Mouse (Mus musculus): Measurements from ENCODE around the gene Map1s. TPM values are rescaled to one million over a fixed set of nuclear protein-coding genes. Genes with fewer than 3 reads are reported as not detected.
A peak's percentile ranks its signal among the peaks of the same experiment; 100 is the strongest.

Map1s gene
- total RNA-seq (2021): 10 to 100 TPM; 34.3 to 39.5 TPM
- long read RNA-seq, experiment 1, transcript Map1s-201 (7 exons, 3,314 nt): major isoform, 20 of 35 reads
- long read RNA-seq, experiment 1, partial matches to known transcripts: 7 of 35 reads
- long read RNA-seq, experiment 1, other reads (novel, unspliced or antisense): 8 of 35 reads
- long read RNA-seq, experiment 2, transcript Map1s-201 (7 exons, 3,314 nt): major isoform, 5 of 22 reads
- long read RNA-seq, experiment 2, partial matches to known transcripts: 15 of 22 reads
- long read RNA-seq, experiment 2, other reads (novel, unspliced or antisense): 2 of 22 reads

- DNase-seq (ENCODE audit: low spot score in 2 of 2): peak; percentile 77 to 82
Observed at GRCm38 (mm10) chr8:70905831-70906736, at the start of gene Map1s. Gene Map1s, plus strand, starts transcription at chr8:70905932.

DNA sequence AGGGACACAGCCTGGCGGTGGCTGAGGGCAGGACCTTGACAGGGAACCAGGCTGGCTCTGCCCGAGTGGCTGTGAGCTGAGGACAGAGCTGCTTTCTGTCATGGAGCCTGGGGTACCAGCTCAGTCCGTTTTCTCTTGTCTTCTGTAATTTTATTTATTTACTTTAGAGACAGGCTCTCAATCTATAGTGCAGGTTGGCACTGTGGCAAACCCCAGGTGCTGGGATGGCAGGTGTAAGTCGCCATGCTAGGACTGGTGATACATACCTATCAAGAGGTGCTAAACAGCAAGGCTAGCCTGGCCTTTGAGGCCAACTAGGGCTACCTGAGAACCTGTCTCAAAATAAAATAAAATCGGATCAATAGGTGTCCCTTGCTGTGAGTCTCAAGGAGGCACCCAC lies 49.7 kb upstream of the Map1s start:
- DNase-seq (ENCODE audit: low spot score in 2 of 2): no peak

DNA sequence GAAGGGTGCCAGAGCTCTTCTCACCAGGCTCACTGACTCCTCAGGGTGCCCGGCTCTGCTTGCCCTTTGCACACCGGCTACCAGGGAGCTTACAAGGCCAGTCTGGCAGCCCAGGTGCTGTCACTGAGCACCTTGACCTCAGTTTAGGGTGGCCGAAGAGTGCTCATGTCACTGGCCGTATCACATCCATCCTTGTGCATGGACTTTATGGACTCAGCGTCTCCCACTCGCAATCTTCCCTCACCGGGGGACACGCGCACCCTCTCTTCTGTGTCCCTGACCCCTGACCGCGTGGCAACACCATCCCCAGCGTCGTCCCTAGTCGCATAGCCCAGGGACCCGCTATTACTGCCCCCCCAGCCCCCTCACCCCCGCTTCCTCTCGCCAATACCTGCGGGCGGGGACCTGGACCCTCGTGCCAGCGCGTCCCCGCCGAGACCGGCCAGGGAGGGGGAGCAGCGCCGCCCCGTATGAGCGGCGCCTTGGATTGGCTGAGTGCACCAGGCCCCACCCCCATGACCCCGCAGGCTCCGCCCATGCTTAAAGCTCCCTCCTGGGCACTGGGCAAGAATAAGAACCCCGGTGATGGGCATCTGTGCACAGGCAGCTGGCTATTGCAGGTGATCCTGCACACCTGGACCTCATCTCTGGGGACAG lies 49.1 kb upstream of the Map1s start:
- DNase-seq (ENCODE audit: low spot score in 2 of 2): peak; percentile 69 to 76

DNA sequence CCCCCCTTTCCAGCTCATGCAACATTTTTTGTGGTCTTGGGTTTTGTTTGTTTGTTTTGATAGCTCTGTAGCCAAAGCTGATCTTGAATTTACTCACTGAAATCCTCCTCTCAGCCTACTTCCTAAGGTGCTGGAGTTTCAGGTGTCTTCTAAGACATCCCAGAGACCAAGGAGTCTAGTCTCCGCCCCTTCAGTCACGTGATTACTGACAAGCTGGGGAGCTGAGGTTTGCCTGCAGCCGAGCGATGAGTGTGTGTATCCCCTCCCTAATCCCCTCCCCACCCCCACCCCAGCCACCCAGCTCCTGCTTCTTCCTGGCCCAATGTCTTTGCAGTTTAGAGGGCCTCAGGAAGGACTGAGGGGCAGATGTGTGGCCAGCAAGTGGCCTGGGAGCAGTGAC lies 48.2 kb upstream of the Map1s start:
- no peak for DNase-seq (ENCODE audit: low spot score in 2 of 2)

- no peak for DNase-seq (ENCODE audit: low spot score in 2 of 2)
Observed at GRCm38 (mm10) chr8:70862824-70863641, 42.7 kb upstream of the Map1s start, which contains the start of gene Kcnn1. Gene Kcnn1, minus strand, starts transcription at chr8:70863258.

DNA sequence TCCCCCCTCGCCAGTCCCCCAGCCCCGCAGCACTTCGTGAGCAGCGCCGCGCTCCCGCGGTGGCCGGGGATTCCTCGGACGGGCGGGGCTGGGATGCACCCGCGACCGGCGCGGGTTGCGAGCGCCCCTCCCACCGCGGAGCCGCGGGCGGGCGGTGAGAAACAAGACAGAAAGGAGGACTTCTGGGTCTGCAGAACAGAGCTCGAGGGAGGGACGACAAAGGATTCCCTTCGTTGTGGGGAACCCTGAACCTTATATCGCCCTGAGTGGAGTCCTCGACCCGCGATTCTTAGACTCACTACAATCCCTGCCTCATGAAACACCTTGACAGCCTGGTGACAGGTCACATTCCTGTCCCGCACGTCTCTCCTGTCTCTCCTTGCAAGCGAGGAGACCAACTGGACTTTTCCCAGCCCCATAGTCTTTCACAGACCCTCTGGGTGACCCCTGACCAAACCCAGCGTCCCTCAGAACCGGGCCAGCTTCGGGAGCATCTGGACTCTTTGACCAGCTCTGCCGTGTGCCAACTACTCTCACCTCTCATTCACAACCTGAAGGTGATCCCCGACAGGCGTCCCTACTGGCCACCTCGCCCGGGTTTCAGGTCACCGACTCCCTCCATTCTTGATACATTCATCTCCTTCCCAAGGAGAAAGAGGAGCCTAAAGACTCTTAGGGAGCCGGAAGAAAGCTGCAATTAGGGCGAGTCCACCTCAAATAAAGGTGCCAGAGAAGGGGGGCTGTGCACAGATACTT lies 41.6 kb upstream of the Map1s start:
- no peak for DNase-seq (ENCODE audit: low spot score in 2 of 2)

GRCm38 (mm10) chr8:70864712-70865221 lies 41.0 kb upstream of the Map1s start:
- peak in 1 of 2 experiments; percentile 44 for DNase-seq (ENCODE audit: low spot score in 2 of 2)

DNA sequence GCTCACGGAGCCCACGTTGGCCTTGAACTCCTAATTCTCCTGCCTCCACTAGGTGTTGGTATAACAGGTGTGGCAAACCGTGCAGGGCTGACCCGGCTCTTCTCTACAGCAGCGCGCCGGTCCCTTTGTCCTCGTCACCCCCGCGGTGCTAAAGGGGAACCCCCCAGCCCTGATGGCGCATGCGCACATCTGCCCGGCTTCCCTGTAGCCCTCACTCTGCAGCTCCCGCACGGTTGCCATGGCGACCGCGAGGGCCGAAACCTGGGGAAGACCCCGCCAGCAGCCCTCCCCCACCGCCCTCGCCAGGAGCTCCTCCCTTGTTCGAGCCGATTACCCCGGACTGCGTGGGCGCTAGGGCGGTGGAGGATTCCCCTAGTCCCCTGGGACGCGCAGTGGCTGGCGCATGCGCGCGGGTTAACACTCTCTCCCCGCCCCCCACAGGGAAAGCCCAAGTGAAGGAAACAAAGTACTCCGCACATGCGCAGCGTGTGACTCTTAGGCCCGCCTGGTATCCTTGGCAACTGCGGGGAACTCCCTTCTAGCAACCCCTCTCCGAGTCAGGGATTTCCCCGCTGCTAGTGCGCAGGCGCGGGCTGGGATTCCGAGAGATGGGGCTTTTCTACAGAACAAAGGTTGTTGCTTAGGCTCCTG lies 40.3 kb upstream of the Map1s start:
- peak; percentile 95 to 96 for DNase-seq (ENCODE audit: low spot score in 2 of 2)

DNA sequence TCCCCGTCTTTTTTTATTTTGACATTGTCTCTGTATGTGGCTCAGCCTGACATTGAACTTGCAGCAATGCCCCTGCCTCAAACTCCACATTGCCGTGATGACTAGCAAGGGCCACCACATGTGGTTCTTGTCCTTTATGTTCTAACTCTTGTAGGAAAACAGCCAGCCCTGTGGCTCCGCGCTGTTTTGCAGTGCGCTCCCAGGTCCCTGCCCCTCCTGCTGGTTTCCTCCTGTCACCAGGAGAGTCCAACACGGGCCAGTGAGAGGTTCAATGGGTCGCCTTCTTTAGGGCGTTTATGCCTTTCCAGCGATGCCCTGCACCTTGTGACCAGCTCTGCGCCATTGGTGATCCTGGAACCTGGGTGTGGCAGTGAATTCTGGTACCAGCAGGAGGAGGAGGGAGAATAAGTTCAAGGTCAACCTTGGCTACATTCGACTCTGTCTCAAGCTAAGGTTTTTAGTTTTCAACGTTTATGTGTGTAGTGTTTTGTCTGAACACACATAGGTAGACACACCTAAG lies 39.7 kb upstream of the Map1s start:
- DNase-seq (ENCODE audit: low spot score in 2 of 2): no peak

GRCm38 (mm10) chr8:70866566-70866965 lies 39.2 kb upstream of the Map1s start:
- DNase-seq (ENCODE audit: low spot score in 2 of 2): no peak

DNA sequence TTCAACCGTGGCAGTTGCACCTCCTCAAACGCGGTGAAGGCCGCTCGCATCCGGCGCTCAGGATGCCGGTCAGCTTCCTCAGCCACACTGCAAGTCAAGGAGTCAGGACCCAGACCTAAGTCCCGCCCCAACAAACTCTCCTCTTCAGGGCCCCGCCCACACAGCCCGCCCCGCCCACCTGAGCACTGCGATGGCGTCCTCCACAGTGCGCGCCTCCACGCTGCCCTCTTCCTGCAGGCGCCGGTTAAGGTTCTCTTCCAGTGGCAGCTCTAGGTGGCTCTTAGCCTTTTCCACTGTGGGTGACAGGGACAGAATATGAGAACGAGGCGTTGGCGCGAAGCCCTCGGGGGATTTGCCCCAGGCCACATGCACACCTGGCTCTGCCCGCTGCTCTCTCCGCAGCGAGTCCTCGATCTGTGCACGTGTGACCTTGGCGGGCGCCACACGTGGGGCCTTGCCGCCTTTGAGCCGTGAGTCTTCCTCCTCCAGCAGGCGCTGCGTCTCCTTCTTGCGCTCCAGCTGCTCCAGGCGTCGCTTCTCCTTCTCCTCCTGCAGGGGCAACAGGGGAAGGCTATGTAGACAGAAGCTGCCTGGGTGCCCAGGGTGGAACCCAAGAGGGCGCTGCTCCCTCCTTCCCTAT lies 37.1 kb upstream of the Map1s start:
- peak in 1 of 2 experiments; percentile 25 for DNase-seq (ENCODE audit: low spot score in 2 of 2)

DNA sequence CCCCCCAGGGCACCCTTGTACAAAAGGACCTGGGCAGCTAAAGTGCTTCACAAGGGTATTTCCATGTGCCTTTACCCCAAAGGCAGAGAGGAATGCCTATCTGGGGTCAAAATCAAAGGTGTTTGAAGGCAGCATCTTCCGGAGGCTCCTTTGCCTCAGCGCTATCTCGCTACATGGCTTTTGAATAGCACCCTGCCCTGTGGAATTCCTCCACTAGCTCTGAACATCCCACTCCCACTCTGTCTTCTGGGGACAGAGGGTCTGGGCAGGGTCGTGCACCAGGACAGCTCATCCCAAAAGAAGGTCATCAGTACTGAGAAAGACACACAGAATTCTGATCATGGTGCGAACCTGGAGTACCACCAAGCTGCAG lies 36.5 kb upstream of the Map1s start:
- no peak for DNase-seq (ENCODE audit: low spot score in 2 of 2)

GRCm38 (mm10) chr8:70869601-70870041 lies 36.1 kb upstream of the Map1s start:
- peak; percentile 62 to 69 for DNase-seq (ENCODE audit: low spot score in 2 of 2)

DNA sequence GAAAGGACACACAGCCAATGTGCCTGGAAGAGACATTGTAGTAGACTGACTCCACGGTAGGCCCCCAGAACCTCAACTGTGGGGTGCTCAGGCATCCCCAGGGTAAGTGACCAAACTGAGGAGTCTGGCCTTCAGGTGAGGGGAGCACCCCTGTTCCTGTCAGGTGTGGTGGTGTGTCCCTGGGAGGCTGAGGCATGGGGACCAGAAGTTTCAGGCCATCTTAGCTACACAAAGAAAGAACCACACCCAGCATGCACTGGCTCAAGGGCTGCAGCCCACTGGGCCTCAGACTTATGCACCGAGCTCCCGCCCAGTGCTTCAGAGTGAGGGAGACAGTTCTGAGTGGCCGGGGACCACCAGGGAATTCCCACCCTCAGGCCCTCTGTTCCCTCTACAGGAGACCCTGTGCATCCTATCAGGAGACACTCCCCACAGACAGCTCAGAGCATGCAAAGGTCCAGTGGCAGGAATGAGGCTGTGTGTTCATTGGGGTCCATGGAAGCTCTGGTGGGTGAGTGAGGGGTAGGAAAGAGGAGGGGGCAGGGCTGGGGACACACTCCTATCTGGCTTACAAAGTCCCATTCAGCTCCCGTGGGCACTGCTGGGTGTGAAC lies 34.4 kb upstream of the Map1s start:
- DNase-seq (ENCODE audit: low spot score in 2 of 2): no peak

GRCm38 (mm10) chr8:70872643-70873363 lies 32.9 kb upstream of the Map1s start:
- no peak for DNase-seq (ENCODE audit: low spot score in 2 of 2)

GRCm38 (mm10) chr8:70873364-70873985 lies 32.3 kb upstream of the Map1s start, which contains the start of gene Ccdc124:
Gene Ccdc124, minus strand, starts transcription at chr8:70873935.
- peak; percentile 96 to 98 for DNase-seq (ENCODE audit: low spot score in 2 of 2)

- DNase-seq (ENCODE audit: low spot score in 2 of 2): no peak
Observed at GRCm38 (mm10) chr8:70874441-70874840, 31.3 kb upstream of the Map1s start.

Measured in adrenal gland, adult 18-20 months (tissue).